Mouse (Mus musculus) erythroblast, embryonic 14.5 days (primary cell): ENCODE measurements around the gene C1qtnf1.

Experiments used
- GATA1 ChIP-seq: IDR thresholded peaks from 2 replicates; pipeline ENCODE4 v1.6.1; 2012; ENCODE audit warnings: low read length, inconsistent platforms, mixed read lengths
- TAL1 ChIP-seq: IDR thresholded peaks from 3 replicates; pipeline ENCODE4 v1.6.1; 2012; ENCODE audit warnings: low read length, inconsistent platforms, mixed read lengths

DNA sequence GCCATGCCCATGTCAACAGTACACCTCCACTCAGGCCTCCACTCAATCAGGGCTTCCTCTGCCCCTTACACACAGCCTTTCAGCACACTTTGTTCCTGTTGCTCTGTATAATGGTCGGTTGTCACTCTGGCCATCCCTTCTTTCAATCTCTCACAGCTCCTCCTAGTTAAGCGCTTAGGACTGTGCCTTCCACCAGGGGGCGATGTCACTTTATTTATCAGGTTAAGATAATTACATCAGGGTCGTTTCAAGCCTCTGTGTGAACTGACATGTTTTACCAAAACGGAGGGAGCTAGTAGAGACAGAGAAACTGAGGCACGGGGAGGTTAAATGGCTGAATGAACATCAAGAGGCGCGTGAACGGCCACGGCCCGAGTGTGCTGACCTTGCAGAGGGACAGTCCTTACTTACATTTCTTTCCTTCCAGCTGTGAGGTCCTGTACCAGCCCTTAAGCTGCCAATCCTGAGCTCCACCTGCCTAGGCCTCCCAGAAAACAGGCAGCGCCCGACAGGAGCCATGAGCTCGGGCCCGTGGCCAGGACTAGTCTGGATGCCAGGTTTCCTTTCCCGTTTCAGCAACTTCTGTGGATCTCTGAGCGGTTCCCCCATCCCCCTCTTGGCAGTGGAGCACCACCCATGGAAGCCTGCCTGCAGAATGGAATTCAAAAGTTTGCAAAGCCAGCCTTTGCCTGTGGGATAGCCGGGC lies 4.6 kb upstream of the C1qtnf1 start:
- TF ChIP-seq GATA1 = no peak
- TF ChIP-seq TAL1 = no peak
